ENCODE assay signal across 35 mouse cellular contexts in the genomic region with DNA sequence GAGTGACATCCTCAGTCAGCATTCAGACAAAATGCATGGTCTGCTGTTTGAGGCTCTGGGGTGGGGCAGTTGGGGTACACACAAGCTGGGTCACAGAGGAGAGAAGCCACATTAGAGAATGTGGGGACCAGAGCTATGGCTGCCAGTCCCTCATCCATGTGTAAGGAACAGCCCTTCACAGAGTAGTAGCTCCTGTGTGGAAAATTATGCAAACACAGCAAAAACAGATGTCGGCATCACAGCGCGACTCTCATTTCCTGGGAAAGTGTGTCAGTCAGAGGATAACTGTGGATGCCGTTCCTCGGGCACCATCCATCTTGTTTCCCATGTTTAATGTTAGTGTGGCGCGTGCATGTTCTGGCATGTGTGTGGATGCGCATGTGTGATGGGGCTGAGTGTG. TPM values are rescaled to one million over a fixed set of nuclear protein-coding genes. Genes with fewer than 3 reads are reported as not detected.
"Had no signal": no experiment of that assay in that cellular context is flagged by ENCODE, and none has a peak within 500 bp of the region (broad histone marks: within the 10 kb centered on the region; RNA-seq: fewer than 3 reads in every experiment).

No protein-coding gene starts in this region.

- H3K4me3 ChIP-seq: gastrocnemius, adult 2 months; heart, embryonic 10.5 days; heart, embryonic 12.5 days; hindbrain, embryonic 10.5 days; hindbrain, embryonic 12.5 days; intestine, embryonic 15.5 days; limb, embryonic 13.5 days; limb, embryonic 15.5 days; liver, embryonic 12.5 days had no signal

- H3K27me3 ChIP-seq: heart, embryonic 12.5 days; intestine, embryonic 15.5 days; limb, embryonic 13.5 days; limb, embryonic 15.5 days; liver, embryonic 12.5 days had no signal

- H3K4me1 ChIP-seq: liver, embryonic 12.5 days had no signal

- ATAC-seq: hindbrain, embryonic 16.5 days; inflammation-experienced regulatory T-cells, adult 6 months; intestine, embryonic 15.5 days; intestine, postnatal 0 days; liver, embryonic 12.5 days had no signal

- H3K9me3 ChIP-seq: heart, embryonic 10.5 days; hindbrain, embryonic 10.5 days; hindbrain, embryonic 12.5 days; intestine, embryonic 15.5 days; limb, embryonic 15.5 days; liver, embryonic 12.5 days had no signal

- H3K36me3 ChIP-seq: heart, embryonic 10.5 days; heart, embryonic 12.5 days; hindbrain, embryonic 10.5 days; hindbrain, embryonic 12.5 days; intestine, embryonic 15.5 days; limb, embryonic 13.5 days; limb, embryonic 15.5 days; liver, embryonic 12.5 days had no signal

- DNase-seq: gastrocnemius, adult 2 months; gastrocnemius, postnatal 10 days; gastrocnemius, postnatal 25 days; heart, adult 18-20 months; heart, postnatal 10 days; heart, postnatal 4 days; kidney, adult 18-20 months; kidney, adult 8-10 months; kidney, postnatal 10 days; kidney, postnatal 25 days; kidney, postnatal 4 days; layer of hippocampus, postnatal 36 days had no signal

- H3K9ac ChIP-seq: heart, embryonic 12.5 days; hindbrain, embryonic 12.5 days; hindbrain, embryonic 14.5 days; intestine, embryonic 15.5 days; limb, embryonic 13.5 days; limb, embryonic 15.5 days; liver, embryonic 12.5 days had no signal

- H3K4me2 ChIP-seq: heart, embryonic 12.5 days; hindbrain, embryonic 12.5 days; hindbrain, embryonic 14.5 days; intestine, embryonic 15.5 days; limb, embryonic 13.5 days; limb, embryonic 15.5 days; liver, embryonic 12.5 days had no signal

- H3K27ac ChIP-seq: gastrocnemius, adult 2 months; heart, embryonic 10.5 days; hindbrain, embryonic 10.5 days; hindbrain, embryonic 12.5 days; hindbrain, embryonic 14.5 days; intestine, embryonic 15.5 days; limb, embryonic 13.5 days; limb, embryonic 15.5 days; liver, embryonic 12.5 days had no signal

RNA-seq across cellular contexts. Expression of a gene that starts 25.6 kb away (rescaled TPM):
- total RNA-seq: gastrocnemius, postnatal 25 days had no signal
- polyA plus RNA-seq: hindbrain, embryonic 10.5 days; hindbrain, embryonic 14.5 days had no signal

RNA-seq across cellular contexts. Expression of a gene that starts 46.2 kb away (rescaled TPM):
- total RNA-seq: gastrocnemius, adult 2 months; gastrocnemius, postnatal 10 days; gastrocnemius, postnatal 25 days; granulocyte monocyte progenitor cell, adult 5-6 weeks; layer of hippocampus, postnatal 14 days; layer of hippocampus, postnatal 36 days; left cerebral cortex, adult 18-20 months; left cerebral cortex, postnatal 10 days; left cerebral cortex, postnatal 25 days; left cerebral cortex, postnatal 4 days had no signal
- polyA plus RNA-seq: heart, embryonic 12.5 days; heart, embryonic 14.5 days; heart, embryonic 16.5 days; hindbrain, embryonic 10.5 days; hindbrain, embryonic 12.5 days; hindbrain, embryonic 14.5 days; kidney, embryonic 14.5 days; kidney, embryonic 16.5 days; limb, embryonic 11.5 days had no signal

RNA-seq across cellular contexts. Expression of a gene that starts 60.0 kb away (rescaled TPM):
- total RNA-seq: granulocyte monocyte progenitor cell, adult 5-6 weeks; layer of hippocampus, postnatal 14 days; layer of hippocampus, postnatal 36 days; left cerebral cortex, postnatal 10 days had no signal
- polyA plus RNA-seq: heart, embryonic 10.5 days; heart, embryonic 12.5 days; heart, embryonic 14.5 days; heart, embryonic 16.5 days; hindbrain, embryonic 10.5 days; hindbrain, embryonic 12.5 days; hindbrain, embryonic 14.5 days; hindbrain, embryonic 16.5 days; inflammation-experienced regulatory T-cells, adult 6 months; intestine, embryonic 15.5 days; intestine, postnatal 0 days; kidney, embryonic 14.5 days; kidney, embryonic 16.5 days; limb, embryonic 11.5 days; limb, embryonic 13.5 days; limb, embryonic 15.5 days had no signal
